Mouse (Mus musculus): ENCODE measurements around the gene Tectb. TPM values are rescaled to one million over a fixed set of nuclear protein-coding genes. Genes with fewer than 3 reads are reported as not detected.

The Tectb gene
- polyA plus RNA-seq, 1 experiment from 2014 or later: not detected

DNA sequence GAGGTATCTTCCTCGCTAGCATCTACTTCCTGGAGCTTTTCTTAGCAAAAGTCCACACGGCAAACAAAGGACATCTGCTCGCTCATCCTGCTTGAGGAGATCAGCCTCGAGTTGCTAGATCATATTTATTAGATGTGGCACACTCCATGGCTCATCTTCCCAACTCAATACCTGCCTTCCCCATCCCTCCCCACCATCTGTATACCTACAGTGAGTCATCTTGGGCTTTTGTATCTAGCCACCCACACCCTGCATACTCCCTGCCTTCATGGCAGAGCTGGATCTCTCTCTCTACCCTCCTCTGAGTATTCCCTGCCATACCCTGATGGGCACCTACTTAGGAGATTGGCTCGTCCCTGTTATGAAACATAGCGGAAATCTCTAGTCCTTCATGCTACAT, 40.7 kb downstream of the Tectb start:
- Histone ChIP-seq H3K36me3 (ENCODE audit: control insufficient read depth, insufficient read depth) (no peaks in the 10 kb centered on the region), H3K4me2 (ENCODE audit: low read depth, low read length) (no peak overlapping the region), H3K4me1 (ENCODE audit: control insufficient read depth, insufficient read depth, low read length) (peaks cover 6% of the 10 kb centered on the region; the same call in 1 of the 2 replicates), H3K9me3 (replicated peaks; ENCODE audit: control insufficient read depth, low read length) (no peaks in the 10 kb centered on the region), H3K27me3 (ENCODE audit: control insufficient read depth, insufficient read depth, low read length) (peaks cover 3% of the 10 kb centered on the region; the same call in 1 of the 2 replicates), H3K9ac (ENCODE audit: low read length) (no peak overlapping the region), H3K27ac (ENCODE audit: low read length) (no peak overlapping the region), H3K4me3 (ENCODE audit: low read length) (no peak overlapping the region)
- 75% methylated on average over 6 of the region's 6 CpGs for WGBS
- no peak for ATAC-seq (replicated peaks; ENCODE audit: extremely low read depth, insufficient read depth, low FRiP score)

DNA sequence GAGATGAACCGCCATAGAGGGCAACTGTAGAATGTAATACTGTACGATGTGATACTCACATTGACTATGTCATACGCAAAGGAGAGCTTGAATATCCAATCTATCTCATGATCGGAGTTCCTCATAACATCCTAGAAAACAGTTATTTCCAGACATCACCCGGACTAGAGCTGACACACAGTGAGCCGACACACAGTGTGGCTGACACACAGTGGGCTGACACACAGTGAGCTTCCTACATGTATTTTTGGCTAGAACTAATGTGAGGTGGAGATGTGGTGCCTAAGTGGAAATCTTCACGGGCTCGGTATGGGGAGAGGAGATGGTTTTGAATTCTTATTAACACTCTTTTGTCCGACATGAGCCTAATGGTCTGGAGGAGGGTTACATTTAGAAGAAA, 41.7 kb downstream of the Tectb start:
- 88% methylated on average over 9 of the region's 9 CpGs for WGBS
- Histone ChIP-seq H3K9ac (ENCODE audit: low read length) (no peak overlapping the region), H3K4me3 (ENCODE audit: low read length) (no peak overlapping the region), H3K36me3 (ENCODE audit: control insufficient read depth, insufficient read depth) (no peaks in the 10 kb centered on the region), H3K9me3 (replicated peaks; ENCODE audit: control insufficient read depth, low read length) (no peaks in the 10 kb centered on the region), H3K27me3 (ENCODE audit: control insufficient read depth, insufficient read depth, low read length) (peaks cover 3% of the 10 kb centered on the region; the same call in 1 of the 2 replicates), H3K27ac (ENCODE audit: low read length) (no peak overlapping the region), H3K4me1 (ENCODE audit: control insufficient read depth, insufficient read depth, low read length) (peaks cover 6% of the 10 kb centered on the region; the same call in 1 of the 2 replicates), H3K4me2 (ENCODE audit: low read depth, low read length) (no peak overlapping the region)
- ATAC-seq (replicated peaks; ENCODE audit: extremely low read depth, insufficient read depth, low FRiP score): no peak

DNA sequence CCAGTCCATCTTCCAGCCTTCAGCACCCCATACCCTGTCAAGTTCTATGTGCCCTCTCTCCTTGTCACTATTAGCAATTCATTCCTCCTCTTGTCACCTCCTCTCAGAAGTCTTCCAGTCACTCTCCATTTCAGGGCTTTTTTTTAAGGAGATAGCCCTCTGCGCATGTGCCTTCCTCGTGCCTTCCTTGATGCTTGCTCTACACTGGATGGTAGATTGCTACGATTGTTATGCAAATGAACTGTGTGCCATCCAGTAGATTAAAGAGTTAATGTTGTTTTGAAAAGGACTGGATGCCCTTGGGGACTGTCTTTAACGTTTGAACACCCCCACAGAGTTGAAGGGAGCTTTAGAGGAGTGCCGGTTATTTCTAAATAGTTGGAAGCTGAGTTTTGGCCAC, 46.1 kb downstream of the Tectb start:
- Histone ChIP-seq H3K9me3 (replicated peaks; ENCODE audit: control insufficient read depth, low read length) (no peaks in the 10 kb centered on the region), H3K9ac (ENCODE audit: low read length) (no peak overlapping the region), H3K36me3 (ENCODE audit: control insufficient read depth, insufficient read depth) (no peaks in the 10 kb centered on the region), H3K4me1 (ENCODE audit: control insufficient read depth, insufficient read depth, low read length) (peaks cover 2% of the 10 kb centered on the region; the same call in 1 of the 2 replicates), H3K27ac (ENCODE audit: low read length) (no peak overlapping the region), H3K4me2 (ENCODE audit: low read depth, low read length) (no peak overlapping the region), H3K4me3 (ENCODE audit: low read length) (no peak overlapping the region), H3K27me3 (ENCODE audit: control insufficient read depth, insufficient read depth, low read length) (peaks cover 3% of the 10 kb centered on the region; the same call in 1 of the 2 replicates)
- 71% methylated on average over 5 of the region's 5 CpGs for WGBS
- no peak for ATAC-seq (replicated peaks; ENCODE audit: extremely low read depth, insufficient read depth, low FRiP score)

DNA sequence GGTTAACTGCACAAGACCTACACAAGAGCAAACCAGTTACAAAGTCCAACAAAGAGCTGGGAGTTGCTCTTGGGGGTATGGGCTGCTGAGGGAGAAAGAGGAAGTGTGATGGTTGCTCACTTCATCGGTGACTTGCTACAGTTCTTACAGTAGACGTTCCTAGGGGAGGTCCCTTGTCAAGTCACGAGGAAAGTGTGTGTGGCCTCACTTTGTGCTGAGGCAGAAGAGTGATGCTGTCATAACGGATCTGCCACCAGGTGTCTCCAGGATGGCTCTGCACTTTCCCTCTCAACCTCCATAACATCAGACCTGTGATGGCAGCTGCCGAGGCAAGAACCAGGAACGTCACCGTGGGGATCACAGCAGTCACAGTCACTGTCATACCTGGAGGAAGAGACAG, 46.6 kb downstream of the Tectb start:
- no peaks in the 10 kb centered on the region for H3K36me3 ChIP-seq (ENCODE audit: control insufficient read depth, insufficient read depth)
- H3K4me2 ChIP-seq (ENCODE audit: low read depth, low read length): no peak overlapping the region
- WGBS: 74% methylated on average over 7 of the region's 7 CpGs
- H3K9ac ChIP-seq (ENCODE audit: low read length): no peak overlapping the region
- H3K9me3 ChIP-seq (replicated peaks; ENCODE audit: control insufficient read depth, low read length): no peaks in the 10 kb centered on the region
- H3K4me3 ChIP-seq (ENCODE audit: low read length): no peak overlapping the region
- peaks cover 2% of the 10 kb centered on the region; the same call in 1 of the 2 replicates for H3K4me1 ChIP-seq (ENCODE audit: control insufficient read depth, insufficient read depth, low read length)
- no peak for ATAC-seq (replicated peaks; ENCODE audit: extremely low read depth, insufficient read depth, low FRiP score)
- no peak overlapping the region for H3K27ac ChIP-seq (ENCODE audit: low read length)
- peaks cover 2% of the 10 kb centered on the region; the same call in 1 of the 2 replicates for H3K27me3 ChIP-seq (ENCODE audit: control insufficient read depth, insufficient read depth, low read length)

DNA sequence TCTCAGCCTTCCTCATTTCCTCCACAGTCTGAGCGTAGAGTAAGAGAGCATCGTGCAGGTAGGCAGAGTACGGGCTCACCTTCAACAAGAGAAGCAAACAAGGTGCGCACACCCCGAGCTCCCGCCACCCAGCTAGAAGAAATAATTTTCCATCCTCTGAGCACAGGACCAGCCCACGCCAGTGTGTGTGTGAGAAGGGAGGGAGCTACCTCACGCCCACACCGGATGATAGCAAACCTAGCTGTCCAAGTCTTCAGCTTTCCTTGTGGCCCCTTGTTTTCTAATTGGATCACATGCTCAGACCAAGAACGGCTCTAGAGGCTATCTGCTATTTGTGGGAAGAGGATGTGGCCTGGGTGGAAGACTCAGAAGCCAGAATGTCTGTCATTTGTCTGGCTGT, 50.5 kb downstream of the Tectb start:
- Histone ChIP-seq H3K27ac (ENCODE audit: low read length) (no peak overlapping the region), H3K36me3 (ENCODE audit: control insufficient read depth, insufficient read depth) (no peaks in the 10 kb centered on the region), H3K27me3 (ENCODE audit: control insufficient read depth, insufficient read depth, low read length) (no peaks in the 10 kb centered on the region), H3K4me2 (ENCODE audit: low read depth, low read length) (no peak overlapping the region), H3K9me3 (replicated peaks; ENCODE audit: control insufficient read depth, low read length) (no peaks in the 10 kb centered on the region), H3K9ac (ENCODE audit: low read length) (no peak overlapping the region), H3K4me3 (ENCODE audit: low read length) (no peak overlapping the region), H3K4me1 (ENCODE audit: control insufficient read depth, insufficient read depth, low read length) (peaks cover 2% of the 10 kb centered on the region; the same call in 1 of the 2 replicates)
- WGBS: 63% methylated on average over 10 of the region's 10 CpGs
- no peak for ATAC-seq (replicated peaks; ENCODE audit: extremely low read depth, insufficient read depth, low FRiP score)

DNA sequence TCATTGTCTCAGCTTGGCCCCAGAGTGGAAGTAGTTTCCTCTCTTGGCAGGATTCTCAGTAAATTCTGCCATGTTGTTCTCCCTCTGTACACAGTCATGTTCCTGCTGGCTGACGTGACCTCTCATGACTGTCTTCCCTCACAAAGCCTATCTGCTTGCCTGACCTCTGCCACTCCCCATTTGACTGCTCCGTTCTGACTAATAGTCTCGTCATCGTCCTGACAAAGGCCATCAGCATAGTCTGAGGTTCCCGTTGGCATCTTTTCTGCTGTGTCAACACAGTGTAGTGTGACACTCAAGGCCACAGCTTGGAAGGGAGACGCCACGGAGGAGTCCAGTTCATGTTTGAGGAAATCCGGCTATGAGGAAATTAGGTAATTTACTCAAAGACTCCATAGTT, 51.6 kb downstream of the Tectb start:
- Histone ChIP-seq H3K27me3 (ENCODE audit: control insufficient read depth, insufficient read depth, low read length) (no peaks in the 10 kb centered on the region), H3K4me2 (ENCODE audit: low read depth, low read length) (no peak overlapping the region), H3K27ac (ENCODE audit: low read length) (no peak overlapping the region), H3K36me3 (ENCODE audit: control insufficient read depth, insufficient read depth) (no peaks in the 10 kb centered on the region), H3K9ac (ENCODE audit: low read length) (no peak overlapping the region), H3K9me3 (replicated peaks; ENCODE audit: control insufficient read depth, low read length) (no peaks in the 10 kb centered on the region), H3K4me1 (ENCODE audit: control insufficient read depth, insufficient read depth, low read length) (peaks cover 2% of the 10 kb centered on the region; the same call in 1 of the 2 replicates), H3K4me3 (ENCODE audit: low read length) (no peak overlapping the region)
- peak; percentile 73 for ATAC-seq (replicated peaks; ENCODE audit: extremely low read depth, insufficient read depth, low FRiP score)
- WGBS: 34% methylated on average over 8 of the region's 8 CpGs

DNA sequence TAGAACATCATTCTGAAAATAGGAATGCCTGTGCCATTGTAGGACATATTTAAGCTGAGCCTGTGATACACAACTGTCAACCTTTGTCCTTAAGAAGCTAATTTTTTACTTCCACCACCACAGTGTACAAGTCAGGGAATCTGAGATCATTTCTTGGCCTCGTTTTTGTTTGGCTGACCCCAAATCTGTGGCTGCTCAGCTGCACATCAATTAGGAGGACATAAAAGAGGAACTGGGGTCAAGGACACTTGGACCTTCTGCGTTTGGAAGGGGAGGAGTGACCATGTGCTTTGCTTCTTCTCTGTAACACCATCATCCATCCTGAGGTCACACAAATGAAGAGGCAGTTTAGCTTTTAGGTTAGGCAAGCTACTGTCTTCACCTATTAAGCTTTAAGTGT, 55.5 kb downstream of the Tectb start:
- WGBS: 42% methylated on average over 2 of the region's 2 CpGs
- H3K4me1 ChIP-seq (ENCODE audit: control insufficient read depth, insufficient read depth, low read length): peaks cover 2% of the 10 kb centered on the region; the same call in 1 of the 2 replicates
- H3K27me3 ChIP-seq (ENCODE audit: control insufficient read depth, insufficient read depth, low read length): no peaks in the 10 kb centered on the region
- H3K4me2 ChIP-seq (ENCODE audit: low read depth, low read length): no peak overlapping the region
- no peak for ATAC-seq (replicated peaks; ENCODE audit: extremely low read depth, insufficient read depth, low FRiP score)
- H3K9me3 ChIP-seq (replicated peaks; ENCODE audit: control insufficient read depth, low read length): no peaks in the 10 kb centered on the region
- H3K27ac ChIP-seq (ENCODE audit: low read length): no peak overlapping the region
- no peak overlapping the region for H3K9ac ChIP-seq (ENCODE audit: low read length)
- no peak overlapping the region for H3K4me3 ChIP-seq (ENCODE audit: low read length)
- H3K36me3 ChIP-seq (ENCODE audit: control insufficient read depth, insufficient read depth): no peaks in the 10 kb centered on the region

DNA sequence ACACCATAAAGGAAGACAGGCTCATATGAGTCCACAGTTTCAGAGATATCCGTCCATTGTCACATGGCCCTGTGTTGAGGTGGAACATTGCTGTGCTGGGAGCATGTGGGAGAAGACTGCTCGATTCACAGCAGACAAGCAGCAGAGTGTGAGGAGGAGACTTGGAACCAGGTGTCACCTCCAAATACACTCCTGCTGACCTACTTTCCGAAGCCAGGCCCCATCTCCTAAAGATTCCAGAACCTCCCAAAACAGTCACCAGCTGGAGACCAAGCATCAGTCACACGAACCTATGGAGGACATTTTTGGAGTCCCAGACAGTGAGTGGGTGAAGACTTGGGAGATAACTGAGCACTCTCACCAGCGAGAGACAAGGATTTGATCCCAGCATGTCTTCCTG, 56.0 kb downstream of the Tectb start:
- no peaks in the 10 kb centered on the region for H3K9me3 ChIP-seq (replicated peaks; ENCODE audit: control insufficient read depth, low read length)
- H3K4me3 ChIP-seq (ENCODE audit: low read length): no peak overlapping the region
- no peaks in the 10 kb centered on the region for H3K36me3 ChIP-seq (ENCODE audit: control insufficient read depth, insufficient read depth)
- no peak for ATAC-seq (replicated peaks; ENCODE audit: extremely low read depth, insufficient read depth, low FRiP score)
- 70% methylated on average over 5 of the region's 5 CpGs for WGBS
- no peak overlapping the region for H3K4me2 ChIP-seq (ENCODE audit: low read depth, low read length)
- H3K9ac ChIP-seq (ENCODE audit: low read length): no peak overlapping the region
- H3K4me1 ChIP-seq (ENCODE audit: control insufficient read depth, insufficient read depth, low read length): no peaks in the 10 kb centered on the region
- no peak overlapping the region for H3K27ac ChIP-seq (ENCODE audit: low read length)
- no peaks in the 10 kb centered on the region for H3K27me3 ChIP-seq (ENCODE audit: control insufficient read depth, insufficient read depth, low read length)

DNA sequence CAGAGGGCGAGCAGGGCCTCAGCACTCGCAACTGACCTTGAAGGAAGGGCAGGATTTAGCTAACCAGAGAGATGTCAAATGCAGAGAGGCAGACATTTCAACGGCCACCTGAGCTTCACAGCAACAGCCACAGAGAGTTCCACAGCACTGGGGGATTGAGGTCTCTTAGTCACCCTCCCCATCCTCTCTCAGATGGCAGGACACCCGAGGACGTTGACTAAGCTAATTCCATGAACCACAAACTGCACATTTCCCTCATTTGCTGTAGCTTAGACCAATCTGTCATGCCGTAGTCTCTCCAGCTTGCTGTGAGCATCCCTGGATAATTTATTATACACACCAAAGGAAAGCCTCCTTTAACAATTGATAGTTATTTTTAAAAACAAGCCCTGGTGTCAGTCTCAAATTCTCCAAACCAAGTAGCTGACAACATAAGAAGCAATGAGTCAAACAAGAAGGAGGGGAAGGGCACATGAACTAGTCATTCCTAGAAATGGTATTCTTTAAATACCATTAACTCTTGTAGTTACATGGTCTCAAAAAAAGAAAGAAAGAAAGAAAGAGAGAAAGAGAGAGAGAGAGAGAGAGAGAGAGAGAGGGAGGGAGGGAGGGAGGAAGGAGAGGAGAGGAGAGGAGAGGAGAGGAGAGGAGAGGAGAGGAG, 59.4 kb downstream of the Tectb start:
- H3K27me3 ChIP-seq (ENCODE audit: control insufficient read depth, insufficient read depth, low read length): no peaks in the 10 kb centered on the region
- no peaks in the 10 kb centered on the region for H3K9me3 ChIP-seq (replicated peaks; ENCODE audit: control insufficient read depth, low read length)
- no peak overlapping the region for H3K4me3 ChIP-seq (ENCODE audit: low read length)
- H3K9ac ChIP-seq (ENCODE audit: low read length): no peak overlapping the region
- no peaks in the 10 kb centered on the region for H3K36me3 ChIP-seq (ENCODE audit: control insufficient read depth, insufficient read depth)
- WGBS: 54% methylated on average over 6 of the region's 6 CpGs
- no peak overlapping the region for H3K27ac ChIP-seq (ENCODE audit: low read length)
- no peak overlapping the region for H3K4me2 ChIP-seq (ENCODE audit: low read depth, low read length)
- peaks cover 4% of the 10 kb centered on the region; the same call in 1 of the 2 replicates for H3K4me1 ChIP-seq (ENCODE audit: control insufficient read depth, insufficient read depth, low read length)
- ATAC-seq (replicated peaks; ENCODE audit: extremely low read depth, insufficient read depth, low FRiP score): no peak
